Mouse (Mus musculus): ENCODE results near the gene Gm26897. TPM values are rescaled to one million over a fixed set of nuclear protein-coding genes. Genes with fewer than 3 reads are reported as not detected.

Gm26897 gene
- polyA plus RNA-seq, 1 experiment from 2014 or later = not detected

GRCm38 (mm10) chr5:111739480-111739879, 5.8 kb downstream of the Gm26897 start:
- ATAC-seq (replicated peaks; ENCODE audit: insufficient number of reproducible peaks, low FRiP score, low TSS enrichment) = no peak
- WGBS (ENCODE audit: insufficient replicate concordance) = 60% methylated on average over 6 of the region's 6 CpGs
- peaks cover 9% of the 10 kb centered on the region; the same call in 1 of the 2 replicates for H3K4me1 ChIP-seq (ENCODE audit: control insufficient read depth, insufficient read depth, low read length)
- no peaks in the 10 kb centered on the region for H3K9me3 ChIP-seq (replicated peaks; ENCODE audit: control insufficient read depth, low read length)
- no peaks in the 10 kb centered on the region for H3K36me3 ChIP-seq (ENCODE audit: control insufficient read depth, insufficient read depth, low read length)
- H3K4me2 ChIP-seq = no peak overlapping the region
- no peak overlapping the region for H3K4me3 ChIP-seq (ENCODE audit: low read depth, low read length)
- H3K27ac ChIP-seq (ENCODE audit: low read depth, low read length) = no peak overlapping the region
- peaks cover 26% of the 10 kb centered on the region for H3K27me3 ChIP-seq (ENCODE audit: control insufficient read depth, insufficient read depth, low read length)
- no peak overlapping the region for H3K9ac ChIP-seq (ENCODE audit: low read depth, low read length)

DNA sequence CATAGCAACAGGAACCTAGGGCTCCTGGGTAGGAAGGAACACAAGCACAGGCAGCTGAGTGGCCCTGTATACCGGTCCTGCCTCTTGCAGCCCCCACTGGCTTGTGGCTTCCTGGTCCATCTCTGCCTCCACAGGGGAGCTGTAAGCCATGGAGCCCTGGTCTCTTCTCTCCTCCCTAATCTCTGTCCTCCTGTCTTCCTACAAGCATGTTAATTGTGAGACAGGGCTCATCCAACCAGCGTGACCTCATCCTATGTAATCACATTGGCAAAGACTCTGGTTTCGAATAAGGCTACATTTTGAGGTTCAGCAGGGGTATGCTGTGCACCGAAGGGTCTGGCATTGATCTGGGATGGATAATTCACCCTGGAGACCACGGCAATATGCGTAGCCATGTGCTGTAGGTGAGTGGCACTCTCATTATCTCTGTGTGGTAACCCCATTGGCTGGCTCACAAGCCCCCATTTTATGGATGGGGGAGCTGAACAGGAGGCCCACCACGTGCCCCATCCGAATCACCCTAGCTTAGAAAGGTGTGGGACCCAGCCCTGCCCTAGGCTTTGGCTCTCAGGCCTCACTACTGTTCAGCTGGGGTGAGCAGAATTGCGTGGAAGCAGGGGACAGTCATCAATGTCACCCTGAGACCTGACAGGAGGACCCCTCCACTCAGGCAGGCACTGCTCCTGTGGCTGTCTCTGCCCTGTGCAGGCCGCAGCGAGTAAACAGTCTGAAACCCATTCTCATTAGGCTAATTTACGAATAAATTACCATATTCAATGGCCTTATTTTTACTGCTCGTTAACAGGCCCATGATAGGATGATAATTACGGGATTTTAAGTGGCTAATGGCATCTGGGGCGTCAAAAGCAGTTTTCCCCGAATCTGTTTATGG, 6.9 kb downstream of the Gm26897 start:
- peaks cover 26% of the 10 kb centered on the region for H3K27me3 ChIP-seq (ENCODE audit: control insufficient read depth, insufficient read depth, low read length)
- no peak overlapping the region for H3K27ac ChIP-seq (ENCODE audit: low read depth, low read length)
- 33% methylated on average over 16 of the region's 16 CpGs for WGBS (ENCODE audit: insufficient replicate concordance)
- H3K9me3 ChIP-seq (replicated peaks; ENCODE audit: control insufficient read depth, low read length) = no peaks in the 10 kb centered on the region
- H3K4me1 ChIP-seq (ENCODE audit: control insufficient read depth, insufficient read depth, low read length) = peaks cover 9% of the 10 kb centered on the region; the same call in 1 of the 2 replicates
- no peak for ATAC-seq (replicated peaks; ENCODE audit: insufficient number of reproducible peaks, low FRiP score, low TSS enrichment)
- no peak overlapping the region for H3K9ac ChIP-seq (ENCODE audit: low read depth, low read length)
- no peaks in the 10 kb centered on the region for H3K36me3 ChIP-seq (ENCODE audit: control insufficient read depth, insufficient read depth, low read length)
- no peak overlapping the region for H3K4me2 ChIP-seq
- no peak overlapping the region for H3K4me3 ChIP-seq (ENCODE audit: low read depth, low read length)

DNA sequence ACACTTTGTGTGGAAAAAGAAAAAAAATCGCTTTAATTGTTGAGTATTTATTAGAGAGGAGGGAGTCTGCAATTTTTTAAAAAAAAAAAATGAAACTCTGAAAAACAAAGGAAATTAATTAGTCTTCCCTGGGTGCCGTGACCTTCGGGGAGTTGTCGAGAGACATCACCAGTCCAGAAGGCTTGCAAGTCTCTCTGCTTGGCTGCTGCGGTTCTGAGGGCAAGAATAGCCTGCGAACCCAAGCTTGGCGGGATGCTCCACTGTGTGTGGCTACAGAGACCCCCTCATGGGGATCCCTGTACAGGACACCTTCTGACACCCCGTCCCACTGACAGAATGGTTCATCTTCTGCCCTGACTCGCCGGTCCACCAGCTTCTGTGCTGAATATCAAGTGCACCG, 7.6 kb downstream of the Gm26897 start:
- peaks cover 26% of the 10 kb centered on the region for H3K27me3 ChIP-seq (ENCODE audit: control insufficient read depth, insufficient read depth, low read length)
- WGBS (ENCODE audit: insufficient replicate concordance) = 13% methylated on average over 11 of the region's 11 CpGs
- no peak for ATAC-seq (replicated peaks; ENCODE audit: insufficient number of reproducible peaks, low FRiP score, low TSS enrichment)
- H3K4me3 ChIP-seq (ENCODE audit: low read depth, low read length) = no peak overlapping the region
- H3K4me2 ChIP-seq = no peak overlapping the region
- no peaks in the 10 kb centered on the region for H3K9me3 ChIP-seq (replicated peaks; ENCODE audit: control insufficient read depth, low read length)
- no peak overlapping the region for H3K9ac ChIP-seq (ENCODE audit: low read depth, low read length)
- no peaks in the 10 kb centered on the region for H3K36me3 ChIP-seq (ENCODE audit: control insufficient read depth, insufficient read depth, low read length)
- peaks cover 9% of the 10 kb centered on the region; the same call in 1 of the 2 replicates for H3K4me1 ChIP-seq (ENCODE audit: control insufficient read depth, insufficient read depth, low read length)
- no peak overlapping the region for H3K27ac ChIP-seq (ENCODE audit: low read depth, low read length)

GRCm38 (mm10) chr5:111742290-111742898, 8.7 kb downstream of the Gm26897 start:
- no peak overlapping the region for H3K4me2 ChIP-seq
- no peak overlapping the region for H3K4me3 ChIP-seq (ENCODE audit: low read depth, low read length)
- 15% methylated on average over 13 of the region's 13 CpGs for WGBS (ENCODE audit: insufficient replicate concordance)
- H3K27ac ChIP-seq (ENCODE audit: low read depth, low read length) = no peak overlapping the region
- no peaks in the 10 kb centered on the region for H3K9me3 ChIP-seq (replicated peaks; ENCODE audit: control insufficient read depth, low read length)
- H3K36me3 ChIP-seq (ENCODE audit: control insufficient read depth, insufficient read depth, low read length) = no peaks in the 10 kb centered on the region
- peaks cover 9% of the 10 kb centered on the region; the same call in 1 of the 2 replicates for H3K4me1 ChIP-seq (ENCODE audit: control insufficient read depth, insufficient read depth, low read length)
- 0 out of 2 replicates have a peak, but pooled peaks have one; percentile 52 for ATAC-seq (replicated peaks; ENCODE audit: insufficient number of reproducible peaks, low FRiP score, low TSS enrichment)
- peaks cover 26% of the 10 kb centered on the region for H3K27me3 ChIP-seq (ENCODE audit: control insufficient read depth, insufficient read depth, low read length)
- H3K9ac ChIP-seq (ENCODE audit: low read depth, low read length) = no peak overlapping the region

DNA sequence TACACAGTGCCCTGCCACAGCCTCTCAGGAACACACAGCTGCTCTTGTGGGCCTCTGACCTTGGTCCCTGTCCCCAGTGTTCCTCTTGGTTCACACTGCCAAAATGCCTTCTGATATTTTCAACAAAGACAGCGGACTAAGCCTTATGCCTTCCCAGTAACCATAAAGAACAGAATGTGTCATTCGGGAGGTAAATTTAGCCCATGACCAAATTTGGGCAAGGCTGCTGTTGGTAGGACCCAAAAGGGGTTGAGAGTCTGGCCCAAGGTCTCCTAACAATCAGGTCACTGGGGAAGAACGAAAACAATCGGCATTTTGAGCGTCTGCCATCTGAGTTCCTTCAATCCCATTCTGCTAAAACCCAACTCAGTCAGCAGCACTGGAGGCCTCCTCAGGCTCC, 15.9 kb downstream of the Gm26897 start:
- 53% methylated on average over 5 of the region's 5 CpGs for WGBS (ENCODE audit: insufficient replicate concordance)
- peak overlapping the region; percentile 59 for H3K27ac ChIP-seq (ENCODE audit: low read depth, low read length)

DNA sequence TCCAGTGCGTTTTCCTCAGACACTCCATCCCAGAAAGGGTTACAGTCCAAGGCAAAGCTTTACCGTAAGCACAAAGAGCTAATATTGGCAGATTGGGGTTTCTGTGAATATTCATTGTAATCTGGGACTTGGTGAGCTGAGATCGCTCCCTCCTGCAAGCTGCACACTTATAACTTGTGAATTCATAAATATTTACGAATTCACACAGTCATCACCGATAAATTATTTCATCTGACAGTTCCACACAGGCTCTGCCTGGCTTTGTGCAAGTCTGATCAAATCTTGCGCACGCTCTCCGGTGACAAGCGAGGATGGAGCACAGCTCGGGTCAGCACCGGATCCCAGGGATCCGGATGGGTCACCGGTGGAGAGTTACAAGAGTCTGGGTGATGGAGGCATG, 16.4 kb downstream of the Gm26897 start:
- Histone ChIP-seq H3K4me1 (ENCODE audit: control insufficient read depth, insufficient read depth, low read length) (peaks cover 7% of the 10 kb centered on the region), H3K27me3 (ENCODE audit: control insufficient read depth, insufficient read depth, low read length) (no peaks in the 10 kb centered on the region), H3K9me3 (replicated peaks; ENCODE audit: control insufficient read depth, low read length) (no peaks in the 10 kb centered on the region), H3K9ac (ENCODE audit: low read depth, low read length) (no peak overlapping the region), H3K4me2 (no peak overlapping the region), H3K4me3 (ENCODE audit: low read depth, low read length) (no peak overlapping the region), H3K27ac (ENCODE audit: low read depth, low read length) (no peak overlapping the region), H3K36me3 (ENCODE audit: control insufficient read depth, insufficient read depth, low read length) (no peaks in the 10 kb centered on the region)
- no peak for ATAC-seq (replicated peaks; ENCODE audit: insufficient number of reproducible peaks, low FRiP score, low TSS enrichment)
- WGBS (ENCODE audit: insufficient replicate concordance) = 81% methylated on average over 13 of the region's 13 CpGs

More for the DNA sequence above, 15.9 kb downstream of the Gm26897 start:
- H3K36me3 ChIP-seq (ENCODE audit: control insufficient read depth, insufficient read depth, low read length) = no peaks in the 10 kb centered on the region
- ATAC-seq (replicated peaks; ENCODE audit: insufficient number of reproducible peaks, low FRiP score, low TSS enrichment) = no peak
- H3K9ac ChIP-seq (ENCODE audit: low read depth, low read length) = no peak overlapping the region
- peaks cover 7% of the 10 kb centered on the region for H3K4me1 ChIP-seq (ENCODE audit: control insufficient read depth, insufficient read depth, low read length)
- no peaks in the 10 kb centered on the region for H3K27me3 ChIP-seq (ENCODE audit: control insufficient read depth, insufficient read depth, low read length)
- no peak overlapping the region for H3K4me3 ChIP-seq (ENCODE audit: low read depth, low read length)
- H3K4me2 ChIP-seq = no peak overlapping the region
- no peaks in the 10 kb centered on the region for H3K9me3 ChIP-seq (replicated peaks; ENCODE audit: control insufficient read depth, low read length)

DNA sequence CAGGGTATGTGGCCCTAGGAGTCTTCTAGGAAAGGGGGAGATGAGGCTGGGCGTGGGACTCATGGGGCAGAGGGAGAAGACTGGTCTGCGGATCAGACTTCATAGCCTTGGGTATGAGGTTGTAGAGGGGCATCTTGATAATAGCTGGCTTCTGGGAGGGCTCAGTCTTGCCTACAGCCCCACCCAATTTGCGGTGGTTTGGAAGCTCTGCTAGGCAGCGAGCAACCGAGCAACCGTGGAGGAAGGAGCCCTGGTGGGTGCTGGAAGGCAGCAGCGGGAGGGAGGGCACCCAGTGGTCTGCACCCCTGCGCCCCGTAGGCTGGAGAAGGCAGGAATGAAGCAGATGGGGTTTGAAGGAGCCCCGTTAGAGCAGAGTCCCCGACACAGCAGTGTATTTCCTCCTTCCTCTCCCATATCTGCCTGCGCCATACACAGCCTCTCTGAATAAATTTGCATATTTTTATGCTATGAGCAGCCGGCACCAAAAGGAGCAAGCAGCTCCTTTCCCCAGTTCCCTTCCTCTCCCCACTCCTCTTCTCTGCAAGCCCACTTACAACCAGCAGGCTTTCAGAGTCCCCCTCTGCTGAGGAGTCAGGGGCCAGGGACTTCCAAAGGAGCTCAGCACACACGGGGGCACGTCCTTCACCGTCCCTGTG, 20.9 kb downstream of the Gm26897 start:
- H3K9me3 ChIP-seq (replicated peaks; ENCODE audit: control insufficient read depth, low read length) = no peaks in the 10 kb centered on the region
- H3K36me3 ChIP-seq (ENCODE audit: control insufficient read depth, insufficient read depth, low read length) = no peaks in the 10 kb centered on the region
- H3K27me3 ChIP-seq (ENCODE audit: control insufficient read depth, insufficient read depth, low read length) = no peaks in the 10 kb centered on the region
- 26% methylated on average over 16 of the region's 16 CpGs for WGBS (ENCODE audit: insufficient replicate concordance)
- peak overlapping the region; percentile 51 for H3K4me2 ChIP-seq
- H3K9ac ChIP-seq (ENCODE audit: low read depth, low read length) = peak overlapping the region; percentile 65; the same call in 1 of the 2 replicates
- peak overlapping the region; percentile 21 for H3K4me3 ChIP-seq (ENCODE audit: low read depth, low read length)
- peaks cover 4% of the 10 kb centered on the region for H3K4me1 ChIP-seq (ENCODE audit: control insufficient read depth, insufficient read depth, low read length)
- no peak for ATAC-seq (replicated peaks; ENCODE audit: insufficient number of reproducible peaks, low FRiP score, low TSS enrichment)
- H3K27ac ChIP-seq (ENCODE audit: low read depth, low read length) = no peak overlapping the region

- 4% methylated on average over 5 of the region's 5 CpGs for WGBS (ENCODE audit: insufficient replicate concordance)
- Histone ChIP-seq H3K4me1 (ENCODE audit: control insufficient read depth, insufficient read depth, low read length) (no peaks in the 10 kb centered on the region; the same call in 1 of the 2 replicates), H3K4me2 (peak overlapping the region; percentile 51), H3K4me3 (ENCODE audit: low read depth, low read length) (no peak overlapping the region), H3K27me3 (ENCODE audit: control insufficient read depth, insufficient read depth, low read length) (no peaks in the 10 kb centered on the region), H3K27ac (ENCODE audit: low read depth, low read length) (no peak overlapping the region), H3K36me3 (ENCODE audit: control insufficient read depth, insufficient read depth, low read length) (no peaks in the 10 kb centered on the region), H3K9me3 (replicated peaks; ENCODE audit: control insufficient read depth, low read length) (no peaks in the 10 kb centered on the region), H3K9ac (ENCODE audit: low read depth, low read length) (no peak overlapping the region)
- ATAC-seq (replicated peaks; ENCODE audit: insufficient number of reproducible peaks, low FRiP score, low TSS enrichment) = peak; percentile 55
These were observed 21.6 kb downstream of the Gm26897 start for GRCm38 (mm10) chr5:111755330-111755729.
